Mouse (Mus musculus) liver, embryonic 13.5 days (tissue): Measurements from ENCODE around the gene Tlcd2. TPM values are rescaled to one million over a fixed set of nuclear protein-coding genes. Genes with fewer than 3 reads are reported as not detected.
A peak's percentile ranks its signal among the peaks of the same experiment; 100 is the strongest.

Experiments
- ATAC-seq: fragments of 200-750 bp; cut with Nextera tagmentation; 2 replicates; pipeline ENCODE4 v1.8.0; 2017; ENCODE audit warnings: low read depth, mild to moderate bottlenecking, moderate number of reproducible peaks, moderate library complexity
- DNase-seq: peaks from one replicate; pipeline ENCODE4 v3.0.0; 2022
- H3K27ac ChIP-seq: fragments of 300-500 bp; sonication (generic); 2 replicates; pipeline ENCODE4 v1.5.1; 2015; ENCODE audit warnings: moderate library complexity, mild to moderate bottlenecking, inconsistent platforms
- H3K27me3 ChIP-seq: fragments of 300-500 bp; sonication (generic); 2 replicates; pipeline ENCODE4 v1.6.1; 2015; ENCODE audit warnings: mild to moderate bottlenecking, inconsistent platforms
- H3K36me3 ChIP-seq: fragments of 300-500 bp; sonication (generic); 2 replicates; pipeline ENCODE4 v1.6.1; 2015; ENCODE audit warnings: mild to moderate bottlenecking, inconsistent platforms
- H3K4me1 ChIP-seq: fragments of 300-500 bp; sonication (generic); replicated peaks from 2 replicates; pipeline ENCODE4 v1.6.1; 2015; ENCODE audit warnings: inconsistent platforms
- H3K4me2 ChIP-seq: fragments of 300-500 bp; sonication (generic); 2 replicates; pipeline ENCODE4 v1.6.1; 2015; ENCODE audit warnings: inconsistent platforms, mild to moderate bottlenecking, moderate library complexity
- H3K4me3 ChIP-seq: fragments of 300-500 bp; sonication (generic); replicated peaks from 2 replicates; pipeline ENCODE4 v1.5.1; 2015; ENCODE audit warnings: mild to moderate bottlenecking, inconsistent platforms
- H3K9ac ChIP-seq: fragments of 300-500 bp; sonication (generic); 2 replicates; pipeline ENCODE4 v1.6.1; 2015; ENCODE audit warnings: mild to moderate bottlenecking, inconsistent platforms
- H3K9me3 ChIP-seq: fragments of 300-500 bp; sonication (generic); replicated peaks from 2 replicates; pipeline ENCODE4 v1.6.1; 2016; ENCODE audit warnings: inconsistent platforms
- WGBS: fragments of 180-500 bp; shearing (Covaris S2); methylation state at CpG from one replicate; pipeline ENCODE4 v1.1.7; 2015; ENCODE audit not compliant: insufficient replicate concordance; 5-methylcytosine and 5-hydroxymethylcytosine counted together
- polyA plus RNA-seq: library from polyadenylated mRNA; unstranded; fragments of >200 nt; fragmentation: Nextera tagmentation; extraction: Ambion mirVana; gene quantifications from 2 replicates; pipeline ENCODE4 v1.2.1, GENCODE M21; 2015

The Tlcd2 gene
- 18.7 and 18.8 TPM in 2 replicates for polyA plus RNA-seq

- peak; percentile 85 for ATAC-seq
- H3K4me1 ChIP-seq, result peaks cover 75% of the 10 kb centered on the region
- peak within 1 kb of the TSS; percentile 100 for H3K27ac ChIP-seq
- WGBS, result under 1% methylated on average over 46 of the region's 46 CpGs
- H3K9ac ChIP-seq, result peak within 1 kb of the TSS; percentile 97
- no peaks in the 10 kb centered on the region for H3K27me3 ChIP-seq
- no peaks in the 10 kb centered on the region for H3K9me3 ChIP-seq
- H3K36me3 ChIP-seq, result peaks cover 28% of the 10 kb centered on the region
- peak within 1 kb of the TSS; percentile 92 for H3K4me3 ChIP-seq
- H3K4me2 ChIP-seq, result peak within 1 kb of the TSS; percentile 92
- peak; percentile 100 for DNase-seq
Measured at GRCm38 (mm10) chr11:75460844-75461742, at the start of gene Tlcd2. Tlcd2 (plus strand) TSS chr11:75461715.

DNA sequence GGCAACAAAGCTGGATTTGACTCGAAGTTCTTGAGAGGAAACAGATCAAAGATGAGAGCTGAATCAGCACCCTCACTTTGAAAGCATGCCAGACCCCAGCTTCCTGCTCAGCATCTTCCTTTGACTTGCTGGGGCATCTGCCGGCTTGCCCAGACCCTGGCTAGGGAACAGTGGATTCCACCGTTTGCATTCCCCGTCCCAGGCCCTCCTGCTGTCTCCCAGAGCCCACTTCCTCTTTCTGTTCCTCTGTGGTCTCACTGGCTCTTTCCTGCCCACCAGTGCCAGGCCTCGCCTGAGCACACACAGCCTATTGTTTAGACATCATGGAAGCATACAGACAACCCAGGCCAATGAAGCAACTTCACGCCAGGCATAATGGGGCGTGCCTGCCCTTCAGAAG lies 46.4 kb upstream of the Tlcd2 start:
- Histone ChIP-seq H3K4me3 (no peak overlapping the region), H3K9ac (no peak overlapping the region), H3K27ac (no peak overlapping the region), H3K27me3 (no peaks in the 10 kb centered on the region), H3K4me2 (no peak overlapping the region), H3K9me3 (no peaks in the 10 kb centered on the region), H3K4me1 (peaks cover 8% of the 10 kb centered on the region), H3K36me3 (no peaks in the 10 kb centered on the region; the same call in 1 of the 2 replicates)
- DNase-seq (no peak), ATAC-seq (no peak)
- 28% methylated on average over 7 of the region's 7 CpGs for WGBS

GRCm38 (mm10) chr11:75415994-75416393 lies 45.5 kb upstream of the Tlcd2 start:
- no peak overlapping the region for H3K27ac ChIP-seq
- H3K4me3 ChIP-seq, result no peak overlapping the region
- H3K9ac ChIP-seq, result no peak overlapping the region
- 66% methylated on average over 13 of the region's 13 CpGs for WGBS
- H3K27me3 ChIP-seq, result no peaks in the 10 kb centered on the region
- H3K9me3 ChIP-seq, result no peaks in the 10 kb centered on the region
- peaks cover 13% of the 10 kb centered on the region for H3K4me1 ChIP-seq
- H3K36me3 ChIP-seq, result no peaks in the 10 kb centered on the region; the same call in 1 of the 2 replicates
- no peak overlapping the region for H3K4me2 ChIP-seq
- ATAC-seq (no peak), DNase-seq (no peak)

DNA sequence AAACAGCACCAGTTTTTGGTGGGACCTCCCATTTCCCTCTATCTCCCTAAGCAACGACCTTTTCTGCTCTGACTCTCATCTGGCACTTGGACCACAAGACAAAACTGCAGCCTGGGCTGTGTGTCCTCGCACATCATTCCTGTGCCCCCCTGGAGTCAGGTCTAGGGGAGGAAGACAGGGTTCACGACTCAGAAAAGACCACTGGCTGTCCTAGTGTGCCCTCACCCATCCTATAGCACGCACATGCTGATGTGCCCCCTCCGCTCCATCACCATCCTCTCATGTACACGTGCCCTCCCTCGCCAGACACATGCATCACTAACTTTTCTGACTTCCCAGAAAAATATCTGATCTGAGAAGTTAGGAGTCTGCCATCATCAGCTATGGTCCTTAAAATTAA lies 41.5 kb upstream of the Tlcd2 start:
- no peaks in the 10 kb centered on the region for H3K9me3 ChIP-seq
- no peak overlapping the region for H3K4me3 ChIP-seq
- H3K4me1 ChIP-seq, result peaks cover 21% of the 10 kb centered on the region
- no peak overlapping the region for H3K9ac ChIP-seq
- H3K27ac ChIP-seq, result no peak overlapping the region
- peaks cover 3% of the 10 kb centered on the region; the same call in 1 of the 2 replicates for H3K27me3 ChIP-seq
- no peaks in the 10 kb centered on the region; the same call in 1 of the 2 replicates for H3K36me3 ChIP-seq
- DNase-seq, result no peak
- H3K4me2 ChIP-seq, result no peak overlapping the region
- no peak for ATAC-seq
- WGBS, result 65% methylated on average over 7 of the region's 7 CpGs

DNA sequence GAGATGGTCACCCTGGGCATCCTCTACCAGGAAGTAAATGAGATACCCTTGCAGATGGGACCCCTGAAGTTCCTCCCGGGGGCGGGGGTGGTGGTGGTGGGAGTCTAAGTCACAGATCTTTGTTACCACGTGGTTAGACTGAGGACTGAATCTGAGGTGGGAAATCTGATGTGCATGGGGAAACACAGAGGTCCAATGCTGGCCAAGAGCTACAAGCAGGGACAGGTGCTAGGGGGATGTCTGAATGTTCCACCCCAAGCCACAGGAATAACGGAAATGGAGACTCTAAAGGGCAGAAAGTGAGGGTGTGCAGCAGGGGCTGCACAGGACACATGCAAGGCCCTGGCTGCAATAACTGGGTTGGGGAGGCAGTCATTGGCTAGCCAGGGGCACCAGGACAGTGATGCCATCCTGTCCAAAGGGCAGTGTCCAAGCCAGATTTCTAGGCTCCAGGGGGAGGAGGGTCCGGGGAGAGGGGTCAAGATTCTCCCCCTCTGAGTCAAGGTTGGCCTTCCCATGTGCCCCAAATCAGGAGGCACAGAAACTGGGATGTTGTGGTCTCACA lies 40.6 kb upstream of the Tlcd2 start:
- H3K4me3 ChIP-seq, result peak overlapping the region; percentile 50; the same call in 1 of the 2 replicates
- no peak overlapping the region for H3K27ac ChIP-seq

GRCm38 (mm10) chr11:75421375-75422012 lies 40.0 kb upstream of the Tlcd2 start:
- 58% methylated on average over 6 of the region's 6 CpGs for WGBS
- ATAC-seq, result no peak
- no peak for DNase-seq
- peaks cover 3% of the 10 kb centered on the region; the same call in 1 of the 2 replicates for H3K27me3 ChIP-seq
- peak overlapping the region; percentile 50 for H3K4me3 ChIP-seq
- H3K36me3 ChIP-seq, result no peaks in the 10 kb centered on the region; the same call in 1 of the 2 replicates
- H3K4me2 ChIP-seq, result peak overlapping the region; percentile 56
- peaks cover 20% of the 10 kb centered on the region for H3K4me1 ChIP-seq
- no peaks in the 10 kb centered on the region for H3K9me3 ChIP-seq
- no peak overlapping the region for H3K27ac ChIP-seq
- H3K9ac ChIP-seq, result peak overlapping the region; percentile 59

More for the DNA sequence above, 40.6 kb upstream of the Tlcd2 start:
- no peaks in the 10 kb centered on the region for H3K9me3 ChIP-seq
- H3K4me2 ChIP-seq, result peak overlapping the region; percentile 56
- DNase-seq, result no peak
- no peak for ATAC-seq
- H3K27me3 ChIP-seq, result peaks cover 3% of the 10 kb centered on the region; the same call in 1 of the 2 replicates
- H3K4me1 ChIP-seq, result peaks cover 20% of the 10 kb centered on the region
- WGBS, result 49% methylated on average over 5 of the region's 5 CpGs
- H3K36me3 ChIP-seq, result no peaks in the 10 kb centered on the region; the same call in 1 of the 2 replicates
- H3K9ac ChIP-seq, result peak overlapping the region; percentile 59; the same call in 1 of the 2 replicates

GRCm38 (mm10) chr11:75422013-75422792 lies 39.3 kb upstream of the Tlcd2 start, which contains the start of gene Serpinf1:
Serpinf1 (minus strand) TSS chr11:75422701.
- peaks cover 20% of the 10 kb centered on the region for H3K4me1 ChIP-seq
- peak within 1 kb of the TSS; percentile 27; the same call in 1 of the 2 replicates for H3K27ac ChIP-seq
- peaks cover 3% of the 10 kb centered on the region; the same call in 1 of the 2 replicates for H3K27me3 ChIP-seq
- no peaks in the 10 kb centered on the region for H3K9me3 ChIP-seq
- DNase-seq, result no peak
- H3K36me3 ChIP-seq, result no peaks in the 10 kb centered on the region
- peak within 1 kb of the TSS; percentile 59 for H3K9ac ChIP-seq
- ATAC-seq, result peak; percentile 29; the same call in 1 of the 2 replicates
- H3K4me2 ChIP-seq, result peak within 1 kb of the TSS; percentile 56
- peak within 1 kb of the TSS; percentile 50 for H3K4me3 ChIP-seq
- WGBS, result 35% methylated on average over 10 of the region's 10 CpGs

DNA sequence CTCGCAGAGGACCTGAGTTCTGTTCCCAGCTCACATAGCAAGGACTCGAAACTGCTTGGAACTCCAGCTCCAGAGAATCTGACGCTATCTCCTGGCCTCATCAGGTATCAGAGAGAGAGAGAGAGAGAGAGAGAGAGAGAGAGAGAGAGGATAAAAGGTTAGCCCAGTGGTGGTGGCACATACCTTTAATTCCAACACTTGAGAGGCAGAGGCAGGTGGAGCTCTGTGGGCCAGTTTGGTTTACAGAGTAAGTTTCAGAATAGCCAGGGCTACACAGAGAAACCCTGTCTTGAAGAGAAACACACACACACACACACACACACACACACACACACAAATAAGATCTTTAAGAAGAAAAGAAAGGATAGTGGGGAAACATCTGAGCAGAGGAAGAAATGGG lies 38.4 kb upstream of the Tlcd2 start:
- Histone ChIP-seq H3K36me3 (no peaks in the 10 kb centered on the region), H3K27me3 (peaks cover 3% of the 10 kb centered on the region; the same call in 1 of the 2 replicates), H3K4me1 (peaks cover 20% of the 10 kb centered on the region), H3K9me3 (no peaks in the 10 kb centered on the region), H3K9ac (no peak overlapping the region), H3K4me2 (0 out of 2 replicates have a peak overlapping the region, but pooled peaks have one; percentile 3), H3K27ac (no peak overlapping the region), H3K4me3 (no peak overlapping the region)
- DNase-seq, result no peak
- no peak for ATAC-seq
- WGBS, result 71% methylated on average over 3 of the region's 3 CpGs

DNA sequence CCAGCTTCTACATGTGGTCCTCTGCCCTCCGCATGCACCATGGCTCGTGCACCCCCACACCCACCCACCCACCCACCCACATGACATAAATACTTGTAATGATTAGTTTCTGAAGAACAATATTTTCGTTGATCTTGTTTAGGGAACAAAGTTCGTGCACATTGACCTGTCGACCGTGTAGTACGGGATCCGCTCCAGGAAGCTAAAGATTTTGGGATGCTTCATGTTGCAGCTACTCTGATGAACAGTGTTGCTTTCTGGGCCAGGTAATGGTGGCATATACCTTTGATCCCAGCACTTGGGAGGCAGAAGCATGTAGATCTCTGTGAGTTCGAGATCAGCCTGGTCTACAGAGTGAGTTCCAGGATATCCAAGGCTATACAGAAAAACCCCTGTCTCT lies 37.5 kb upstream of the Tlcd2 start:
- Histone ChIP-seq H3K4me1 (peaks cover 24% of the 10 kb centered on the region), H3K27ac (no peak overlapping the region), H3K4me3 (no peak overlapping the region), H3K9ac (no peak overlapping the region), H3K36me3 (no peaks in the 10 kb centered on the region), H3K4me2 (no peak overlapping the region), H3K27me3 (peaks cover 3% of the 10 kb centered on the region; the same call in 1 of the 2 replicates), H3K9me3 (no peaks in the 10 kb centered on the region)
- 78% methylated on average over 9 of the region's 9 CpGs for WGBS
- ATAC-seq (no peak), DNase-seq (no peak)

- H3K27ac ChIP-seq, result no peak overlapping the region
- DNase-seq (no peak), ATAC-seq (peak; percentile 27; the same call in 1 of the 2 replicates)
- H3K9me3 ChIP-seq, result no peaks in the 10 kb centered on the region
- H3K4me2 ChIP-seq, result no peak overlapping the region
- WGBS, result 79% methylated on average over 3 of the region's 3 CpGs
- H3K4me3 ChIP-seq, result no peak overlapping the region
- H3K4me1 ChIP-seq, result peaks cover 24% of the 10 kb centered on the region
- no peaks in the 10 kb centered on the region for H3K36me3 ChIP-seq
- no peak overlapping the region for H3K9ac ChIP-seq
- H3K27me3 ChIP-seq, result peaks cover 3% of the 10 kb centered on the region; the same call in 1 of the 2 replicates
Measured at GRCm38 (mm10) chr11:75424459-75424858, 37.1 kb upstream of the Tlcd2 start.
